Mouse (Mus musculus) kidney, adult 2 months (tissue): ENCODE data around the gene Atf4. TPM values are rescaled to one million over a fixed set of nuclear protein-coding genes. Genes with fewer than 3 reads are reported as not detected.

Source experiments
- DNase-seq: peaks from one replicate; pipeline ENCODE4 v3.0.0; 2021
- H3K27ac ChIP-seq: fragments of 200-500 bp; 2 replicates; pipeline ENCODE4 v1.5.1; 2012; ENCODE audit warnings: low read depth, low read length, control low read depth, inconsistent platforms; ENCODE audit not compliant: insufficient read depth
- H3K27me3 ChIP-seq: fragments of 200-500 bp; replicated peaks from 2 replicates; pipeline ENCODE4 v1.6.1; 2012; ENCODE audit warnings: mild to moderate bottlenecking, moderate library complexity, low read length, inconsistent platforms; ENCODE audit not compliant: control insufficient read depth, insufficient read depth
- H3K36me3 ChIP-seq: fragments of 200-500 bp; 2 replicates; pipeline ENCODE4 v1.6.1; 2012; ENCODE audit warnings: mild to moderate bottlenecking, moderate library complexity, low read length, inconsistent platforms; ENCODE audit not compliant: control insufficient read depth, insufficient read depth
- H3K4me1 ChIP-seq: fragments of 200-500 bp; 2 replicates; pipeline ENCODE4 v1.6.1; 2011; ENCODE audit warnings: low read length; ENCODE audit not compliant: control insufficient read depth, insufficient read depth
- H3K4me3 ChIP-seq: fragments of 200-500 bp; 2 replicates; pipeline ENCODE4 v1.5.1; 2011; ENCODE audit warnings: mild to moderate bottlenecking, low read depth, low read length, control low read depth; ENCODE audit not compliant: insufficient read depth
- CTCF ChIP-seq: fragments of 200-500 bp; conservative IDR thresholded peaks from 2 replicates; pipeline ENCODE4 v1.5.1; 2011; ENCODE audit warnings: low read depth, mild to moderate bottlenecking, control low read depth, low read length, moderate library complexity, mixed read lengths; ENCODE audit not compliant: insufficient read depth, insufficient read length
- POLR2A ChIP-seq: fragments of 200-500 bp; IDR thresholded peaks from one replicate; pipeline ENCODE4 v1.6.1; 2011; ENCODE audit warnings: low read depth, low read length, control low read depth
- WGBS: fragments of 180-500 bp; shearing (Covaris S2); methylation state at CpG from one replicate; pipeline ENCODE4 v1.1.7; 2018; 5-methylcytosine and 5-hydroxymethylcytosine counted together
- polyA plus RNA-seq: library from polyadenylated mRNA; depleted of rRNA; stranded (reverse); fragments of >200 nt; gene quantifications from 2 replicates; pipeline ENCODE4 v1.2.3, GENCODE M21; 2012

Atf4 gene
- polyA plus RNA-seq, 1 experiment = 92.3 TPM

DNA sequence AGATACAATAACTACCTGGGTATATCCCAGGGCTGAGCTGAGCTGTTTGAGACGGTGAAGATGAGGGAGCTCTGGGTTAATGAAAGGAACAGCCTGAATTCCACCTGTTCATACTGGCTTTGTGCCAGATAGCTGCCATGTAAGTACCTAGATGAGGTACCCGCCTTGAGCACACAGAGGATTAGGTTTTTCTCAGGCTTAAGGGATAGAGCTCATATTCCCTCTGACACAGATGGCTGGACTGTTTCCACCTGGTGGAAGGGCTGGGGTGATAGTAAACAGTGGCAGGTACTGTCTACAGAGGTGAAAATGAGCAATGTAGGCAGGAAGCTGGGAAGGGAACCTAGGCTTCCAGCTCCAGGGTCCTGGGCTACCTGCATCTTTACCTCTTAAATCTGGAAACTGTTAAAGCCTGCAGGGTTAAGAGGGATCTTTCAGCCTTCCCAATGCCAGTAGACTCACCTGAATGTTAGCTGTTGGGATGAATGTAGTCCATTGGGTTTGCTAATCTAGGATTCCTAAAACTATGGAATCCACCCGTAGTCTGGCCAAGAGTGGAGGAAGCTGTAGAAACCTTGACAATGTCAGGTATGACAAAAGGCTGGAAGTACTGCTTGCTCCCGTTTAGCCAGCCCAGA lies 2.7 kb downstream of the Atf4 start:
- Histone ChIP-seq H3K27me3 (no peaks in the 10 kb centered on the region), H3K4me3 (no peak overlapping the region), H3K4me1 (peaks cover 14% of the 10 kb centered on the region; the same call in 1 of the 2 replicates), H3K36me3 (peaks cover 17% of the 10 kb centered on the region), H3K27ac (no peak overlapping the region)
- WGBS = 24% methylated on average over 4 of the region's 4 CpGs
- no peak for TF ChIP-seq POLR2A
- TF ChIP-seq CTCF = no peak
- DNase-seq = peak; percentile 34

DNA sequence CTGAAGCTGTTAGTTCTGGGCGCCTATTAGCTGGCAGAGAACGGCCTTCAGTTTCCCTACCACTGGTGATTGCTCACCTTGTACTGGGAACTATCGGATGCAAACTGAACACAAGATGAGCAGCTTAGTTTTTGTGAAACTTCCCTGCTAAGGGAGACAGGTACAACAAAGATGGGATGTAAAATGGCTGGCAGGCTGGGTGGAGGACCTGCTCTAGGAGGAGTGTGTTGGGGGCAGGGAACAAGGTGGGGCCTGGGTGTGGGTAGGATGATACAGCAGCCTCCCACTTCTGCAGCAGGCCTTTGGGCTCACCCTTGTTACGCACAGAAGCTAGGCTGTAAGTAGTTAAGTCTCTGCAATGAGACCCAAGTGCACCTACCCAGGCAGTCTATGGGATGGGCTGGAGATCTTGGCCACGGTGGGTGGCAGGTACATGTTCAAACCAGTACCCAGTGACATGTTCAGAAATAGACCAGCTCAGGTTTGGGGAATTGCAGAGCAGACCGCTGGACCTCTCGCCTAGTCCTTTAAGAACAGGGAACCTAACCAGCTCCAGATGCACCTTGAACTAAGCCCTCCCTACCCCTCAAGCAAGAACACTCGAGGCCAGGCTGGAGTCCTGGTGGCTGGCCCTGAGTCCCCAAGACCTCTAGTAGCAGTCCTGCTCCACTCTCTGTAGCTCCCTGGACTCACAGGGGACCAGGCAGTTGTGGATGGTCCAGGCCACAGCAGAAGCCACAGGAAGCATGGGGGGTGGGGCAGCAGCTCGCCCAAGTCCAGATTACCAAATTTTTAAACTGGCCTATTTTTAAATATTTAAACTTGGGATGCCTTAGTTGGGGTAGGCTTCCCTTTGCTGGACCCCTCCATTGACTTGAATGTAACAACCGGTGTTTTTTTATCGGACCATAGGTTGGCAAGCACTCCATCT lies 3.5 kb downstream of the Atf4 start:
- no peaks in the 10 kb centered on the region for H3K27me3 ChIP-seq
- 58% methylated on average over 11 of the region's 11 CpGs for WGBS
- H3K4me1 ChIP-seq = peaks cover 19% of the 10 kb centered on the region; the same call in 1 of the 2 replicates
- DNase-seq = no peak
- H3K27ac ChIP-seq = no peak overlapping the region
- H3K4me3 ChIP-seq = no peak overlapping the region
- peaks cover 17% of the 10 kb centered on the region for H3K36me3 ChIP-seq
- TF ChIP-seq CTCF (no peak), POLR2A (no peak)

DNA sequence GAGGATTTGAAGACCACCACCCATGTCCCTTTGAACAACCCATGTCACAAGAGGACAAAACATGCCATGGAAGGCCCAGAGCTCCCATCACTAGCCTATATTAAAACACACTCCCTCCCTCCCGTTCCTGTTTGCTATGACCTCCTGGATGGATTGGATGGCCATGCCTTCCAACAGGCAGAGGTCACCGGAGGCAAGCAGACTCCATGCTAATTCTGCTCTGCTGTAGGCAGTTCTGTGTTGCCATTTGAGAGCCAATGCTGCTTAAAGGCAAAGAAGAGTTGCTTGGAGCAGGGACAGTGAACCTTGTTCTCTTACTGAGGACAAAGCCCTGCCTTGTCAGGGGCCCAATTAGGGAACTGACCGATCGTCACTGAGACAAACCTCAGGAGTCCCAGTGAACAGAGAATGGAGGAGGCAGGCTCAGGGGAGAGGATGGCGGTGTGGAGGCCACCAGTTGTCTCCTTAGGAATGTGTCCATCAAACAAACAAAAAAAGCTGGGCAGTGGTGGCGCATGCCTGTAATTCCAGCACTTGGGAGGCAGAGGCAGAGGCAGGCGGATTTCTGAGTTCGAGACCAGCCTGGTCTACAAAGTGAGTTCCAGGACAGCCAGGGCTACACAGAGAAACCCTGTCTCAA lies 4.5 kb downstream of the Atf4 start:
- WGBS = 64% methylated on average over 8 of the region's 8 CpGs
- Histone ChIP-seq H3K27ac (no peak overlapping the region), H3K27me3 (no peaks in the 10 kb centered on the region), H3K36me3 (peaks cover 17% of the 10 kb centered on the region), H3K4me3 (no peak overlapping the region), H3K4me1 (peaks cover 23% of the 10 kb centered on the region; the same call in 1 of the 2 replicates)
- TF ChIP-seq CTCF (no peak), POLR2A (no peak)
- no peak for DNase-seq

DNA sequence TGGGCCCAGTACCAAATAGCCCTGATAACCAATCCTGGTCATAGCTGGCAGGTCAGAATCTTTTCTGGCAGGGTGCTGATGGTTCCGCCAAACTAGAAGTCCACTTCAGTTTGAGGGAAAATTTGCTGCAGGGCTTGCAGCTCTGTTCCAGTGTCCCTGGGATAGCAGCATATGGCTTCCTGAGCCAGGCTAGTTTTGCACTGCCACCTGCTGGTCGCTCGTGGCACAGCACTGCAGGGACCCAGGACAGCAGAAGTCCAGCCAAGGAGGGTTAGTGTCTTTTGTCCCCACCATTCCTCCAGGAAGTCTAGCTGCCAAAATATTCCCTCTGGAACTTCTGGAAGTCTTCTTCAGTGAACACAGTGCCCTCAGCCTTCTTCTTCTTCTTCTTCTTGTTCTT lies 5.7 kb downstream of the Atf4 start:
- TF ChIP-seq CTCF (peak; percentile 98), POLR2A (no peak)
- Histone ChIP-seq H3K27ac (no peak overlapping the region), H3K36me3 (peaks cover 17% of the 10 kb centered on the region), H3K4me1 (peaks cover 25% of the 10 kb centered on the region; the same call in 1 of the 2 replicates), H3K4me3 (no peak overlapping the region), H3K27me3 (no peaks in the 10 kb centered on the region)
- DNase-seq = peak; percentile 83
- 11% methylated on average over 3 of the region's 3 CpGs for WGBS

DNA sequence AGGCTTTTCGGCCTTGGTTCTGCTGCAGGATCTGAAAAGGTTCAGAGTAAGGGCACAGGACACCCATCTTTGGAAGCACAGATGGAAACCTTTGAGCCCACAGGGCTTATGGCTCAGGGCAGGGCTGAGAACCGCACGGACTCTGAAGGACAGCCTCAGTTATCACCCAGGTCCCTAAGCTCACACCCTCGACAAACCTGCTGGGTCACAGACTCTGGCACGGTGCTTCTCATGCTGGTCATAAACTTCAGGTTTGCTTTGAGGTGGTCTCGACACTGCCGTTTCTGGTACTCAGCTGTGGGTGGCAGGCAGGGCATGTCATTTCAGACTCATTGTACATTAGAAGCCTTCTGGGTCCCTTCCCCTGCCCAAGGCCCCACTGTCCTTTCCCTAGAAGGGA lies 6.1 kb downstream of the Atf4 start:
- Histone ChIP-seq H3K27me3 (no peaks in the 10 kb centered on the region), H3K36me3 (peaks cover 17% of the 10 kb centered on the region), H3K4me1 (peaks cover 25% of the 10 kb centered on the region; the same call in 1 of the 2 replicates), H3K4me3 (no peak overlapping the region), H3K27ac (no peak overlapping the region)
- TF ChIP-seq POLR2A = no peak
- no peak for TF ChIP-seq CTCF
- DNase-seq = no peak
- 74% methylated on average over 7 of the region's 7 CpGs for WGBS

DNA sequence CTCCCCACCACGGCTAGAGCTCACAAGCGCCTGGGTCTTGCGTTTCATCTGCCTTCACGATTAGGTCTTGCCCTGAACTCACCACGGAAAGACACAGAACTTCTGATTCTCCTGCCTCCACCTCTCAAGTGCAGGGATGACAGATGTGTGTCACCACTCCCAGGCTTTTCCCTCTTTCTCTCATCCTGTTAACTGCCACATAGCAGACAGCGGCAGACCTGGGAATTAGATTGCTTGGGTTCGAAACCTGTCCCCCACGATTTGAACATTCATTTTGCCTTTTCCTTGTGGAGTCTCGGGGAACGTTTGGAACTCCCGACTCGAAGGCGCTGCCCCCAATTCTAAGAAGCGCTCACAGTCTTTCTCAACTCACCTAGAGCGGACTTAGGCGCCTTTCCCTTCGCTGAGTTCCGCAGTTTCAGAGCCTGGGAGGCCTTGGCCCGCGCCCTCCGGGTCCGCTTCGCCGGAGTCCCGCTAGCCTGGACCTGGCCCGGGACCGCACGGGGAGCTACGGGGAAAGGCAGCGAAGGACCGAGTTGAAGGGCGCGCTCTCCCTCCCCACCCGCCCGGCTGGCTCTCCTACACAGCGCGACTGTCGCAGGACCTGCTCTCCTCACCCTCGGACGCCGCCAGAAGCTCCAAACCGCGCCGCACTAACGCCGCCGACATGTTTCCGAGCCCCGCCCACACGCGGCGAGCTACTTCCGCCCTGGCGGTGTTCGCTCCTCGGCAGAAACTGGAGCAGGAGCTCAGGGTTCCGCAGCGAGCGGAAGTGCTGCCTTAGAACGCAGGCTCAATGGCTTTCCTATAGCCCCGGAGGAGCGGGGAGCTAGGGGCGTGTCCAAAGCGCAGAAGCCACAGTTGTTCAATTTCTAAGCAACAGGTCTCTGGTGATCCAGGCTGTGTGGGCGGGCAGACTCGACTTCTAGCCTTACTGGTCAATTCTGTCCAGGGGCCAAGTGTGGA lies 8.9 kb downstream of the Atf4 start, which contains the start of gene Rps19bp1:
TSS of gene Rps19bp1 (minus strand) at position 706 of the 966 bp plus-strand sequence.
- H3K27me3 ChIP-seq = no peaks in the 10 kb centered on the region
- peaks cover 11% of the 10 kb centered on the region; the same call in 1 of the 2 replicates for H3K4me1 ChIP-seq
- no peak for TF ChIP-seq CTCF
- TF ChIP-seq POLR2A = peak; percentile 32
- no peaks in the 10 kb centered on the region for H3K36me3 ChIP-seq
- peak within 1 kb of the TSS; percentile 75 for H3K27ac ChIP-seq
- WGBS = under 1% methylated on average over 66 of the region's 66 CpGs
- peak within 1 kb of the TSS; percentile 85 for H3K4me3 ChIP-seq
- peak; percentile 93 for DNase-seq
